Mouse (Mus musculus) effector memory CD4-positive, alpha-beta T cell, adult 7 months (primary cell): ENCODE data around the gene Prr29. TPM values are rescaled to one million over a fixed set of nuclear protein-coding genes. Genes with fewer than 3 reads are reported as not detected.

Source experiments
- polyA plus RNA-seq: library from polyadenylated mRNA; unstranded; fragments of 100-300 nt; shearing (Covaris generic); gene quantifications from one replicate; pipeline ENCODE4 v1.2.1, GENCODE M21; 2017

Prr29 gene
- polyA plus RNA-seq = not detected

GRCm38 (mm10) chr11:106365366-106365765 is at the start of gene Prr29:
Prr29 (plus strand) TSS chr11:106365472.

GRCm38 (mm10) chr11:106353188-106353587 is 12.1 kb upstream of the Prr29 start, which contains the start of gene Scn4a:
Scn4a (minus strand) TSS chr11:106353288.

GRCm38 (mm10) chr11:106387791-106388216 is 22.5 kb downstream of the Prr29 start, which contains the start of gene Icam2:
Icam2 (minus strand) TSS chr11:106388075.

Other genes with a start within 250 kb of the Prr29 start
- not detected for gene Gm10840, start 204.6 kb upstream of the Prr29 start, polyA plus RNA-seq
- 1,126 TPM for gene Limd2, start 204.6 kb upstream of the Prr29 start, polyA plus RNA-seq
- gene Strada, start 163.3 kb upstream of the Prr29 start, polyA plus RNA-seq = 29.8 TPM
- 51.3 TPM for gene Ccdc47, start 149.1 kb upstream of the Prr29 start, polyA plus RNA-seq
- 119 TPM for gene Ddx42, start 148.5 kb upstream of the Prr29 start, polyA plus RNA-seq
- gene Ftsj3, start 109.4 kb upstream of the Prr29 start, polyA plus RNA-seq = 79.2 TPM
- gene Psmc5, start 109.3 kb upstream of the Prr29 start, polyA plus RNA-seq = 134 TPM
- 119 TPM for gene Smarcd2, start 92.5 kb upstream of the Prr29 start, polyA plus RNA-seq
- 0.35 TPM for gene Tcam1, start 88.8 kb upstream of the Prr29 start, polyA plus RNA-seq
- gene Gh, start 63.6 kb upstream of the Prr29 start, polyA plus RNA-seq = not detected
- 0.44 TPM for gene Cd79b, start 50.7 kb upstream of the Prr29 start, polyA plus RNA-seq
- 0.06 TPM for gene Scn4a, start 12.2 kb upstream of the Prr29 start, polyA plus RNA-seq
- 88.7 TPM for gene Icam2, start 22.6 kb downstream of the Prr29 start, polyA plus RNA-seq
- 115 TPM for gene Ern1, start 122.4 kb downstream of the Prr29 start, polyA plus RNA-seq
- gene Tex2, start 248.0 kb downstream of the Prr29 start, polyA plus RNA-seq = 70.2 TPM